Mouse (Mus musculus): ENCODE measurements around the gene Pxmp4. TPM values are rescaled to one million over a fixed set of nuclear protein-coding genes. Genes with fewer than 3 reads are reported as not detected.

Pxmp4 gene
- polyA plus RNA-seq, 1 experiment, result 9.5 TPM

- Histone ChIP-seq H3K9me3 (replicated peaks; ENCODE audit: control insufficient read depth, insufficient read depth, low read length, poor library complexity, severe bottlenecking) (no peaks in the 10 kb centered on the region), H3K4me1 (ENCODE audit: control insufficient read depth, insufficient read depth, low read length) (peaks cover 1% of the 10 kb centered on the region), H3K4me3 (ENCODE audit: low read depth, low read length) (no peak overlapping the region), H3K36me3 (ENCODE audit: control insufficient read depth, insufficient read depth, low read length, poor library complexity, severe bottlenecking) (peaks cover 20% of the 10 kb centered on the region), H3K9ac (ENCODE audit: low read depth, poor library complexity, severe bottlenecking) (no peak overlapping the region), H3K27ac (ENCODE audit: insufficient read depth, low read length) (no peak overlapping the region), H3K27me3 (ENCODE audit: control insufficient read depth, insufficient read depth, low read length, poor library complexity, severe bottlenecking) (no peaks in the 10 kb centered on the region)
- TF ChIP-seq CTCF (IDR thresholded peaks at IDR 0.05; ENCODE audit: low read depth, low read length) (peak; percentile 36), POLR2A (IDR thresholded peaks at IDR 0.05; ENCODE audit: insufficient read depth, low read length) (no peak), EP300 (IDR thresholded peaks at IDR 0.05; ENCODE audit: insufficient read depth, low read depth, low read length) (no peak)
Observed at GRCm38 (mm10) chr2:154539720-154540119, 63.8 kb downstream of the Pxmp4 start.

- no peak overlapping the region for H3K9ac ChIP-seq (ENCODE audit: low read depth, poor library complexity, severe bottlenecking)
- TF ChIP-seq EP300 (IDR thresholded peaks at IDR 0.05; ENCODE audit: insufficient read depth, low read depth, low read length) (no peak), POLR2A (IDR thresholded peaks at IDR 0.05; ENCODE audit: insufficient read depth, low read length) (no peak), CTCF (IDR thresholded peaks at IDR 0.05; ENCODE audit: low read depth, low read length) (no peak)
- H3K9me3 ChIP-seq (replicated peaks; ENCODE audit: control insufficient read depth, insufficient read depth, low read length, poor library complexity, severe bottlenecking), result no peaks in the 10 kb centered on the region
- H3K4me1 ChIP-seq (ENCODE audit: control insufficient read depth, insufficient read depth, low read length), result peaks cover under 1% of the 10 kb centered on the region
- H3K4me3 ChIP-seq (ENCODE audit: low read depth, low read length), result no peak overlapping the region
- H3K36me3 ChIP-seq (ENCODE audit: control insufficient read depth, insufficient read depth, low read length, poor library complexity, severe bottlenecking), result peaks cover 30% of the 10 kb centered on the region
- H3K27ac ChIP-seq (ENCODE audit: insufficient read depth, low read length), result no peak overlapping the region
- H3K27me3 ChIP-seq (ENCODE audit: control insufficient read depth, insufficient read depth, low read length, poor library complexity, severe bottlenecking), result no peaks in the 10 kb centered on the region
Observed at GRCm38 (mm10) chr2:154538710-154539109, 64.8 kb downstream of the Pxmp4 start.

DNA sequence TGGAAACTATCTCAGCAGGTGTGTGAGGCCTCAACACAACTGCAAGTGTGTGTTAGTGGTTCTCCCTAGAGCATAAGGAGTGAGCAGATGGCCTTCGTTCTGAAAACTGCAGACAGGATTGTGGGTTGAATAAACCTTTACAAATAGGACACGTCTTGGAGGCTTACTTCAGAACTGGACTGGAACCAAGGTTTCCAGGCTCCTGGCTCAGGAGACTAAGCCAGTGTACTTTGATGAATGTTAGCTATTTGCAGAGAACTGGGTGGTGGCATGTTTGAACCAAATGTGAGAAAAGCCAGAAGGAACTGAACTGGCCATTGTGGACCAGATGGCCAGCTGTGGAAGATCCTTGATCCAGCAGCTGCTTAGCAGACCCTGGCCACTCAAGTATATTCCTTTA lies 65.2 kb downstream of the Pxmp4 start:
- Histone ChIP-seq H3K36me3 (ENCODE audit: control insufficient read depth, insufficient read depth, low read length, poor library complexity, severe bottlenecking) (peaks cover 32% of the 10 kb centered on the region), H3K27ac (ENCODE audit: insufficient read depth, low read length) (no peak overlapping the region), H3K4me3 (ENCODE audit: low read depth, low read length) (no peak overlapping the region), H3K9ac (ENCODE audit: low read depth, poor library complexity, severe bottlenecking) (no peak overlapping the region), H3K4me1 (ENCODE audit: control insufficient read depth, insufficient read depth, low read length) (no peaks in the 10 kb centered on the region), H3K9me3 (replicated peaks; ENCODE audit: control insufficient read depth, insufficient read depth, low read length, poor library complexity, severe bottlenecking) (no peaks in the 10 kb centered on the region), H3K27me3 (ENCODE audit: control insufficient read depth, insufficient read depth, low read length, poor library complexity, severe bottlenecking) (no peaks in the 10 kb centered on the region)
- TF ChIP-seq POLR2A (IDR thresholded peaks at IDR 0.05; ENCODE audit: insufficient read depth, low read length), result no peak
- TF ChIP-seq EP300 (IDR thresholded peaks at IDR 0.05; ENCODE audit: insufficient read depth, low read depth, low read length), result no peak
- TF ChIP-seq CTCF (IDR thresholded peaks at IDR 0.05; ENCODE audit: low read depth, low read length), result no peak

Other genes with a start within 250 kb of the Pxmp4 start
- gene Cdk5rap1, start 230.7 kb downstream of the Pxmp4 start, polyA plus RNA-seq (2011; ENCODE audit: insufficient read depth, insufficient read length, low read depth, missing spikeins), result 23.8 and 27.1 TPM in 2 replicates
- 11.7 and 13.5 TPM in 2 replicates for gene Snta1, start 195.6 kb downstream of the Pxmp4 start, polyA plus RNA-seq (2011; ENCODE audit: insufficient read depth, insufficient read length, low read depth, missing spikeins)
- 79.9 and 89.5 TPM in 2 replicates for gene Cbfa2t2, start 167.2 kb downstream of the Pxmp4 start, polyA plus RNA-seq (2011; ENCODE audit: insufficient read depth, insufficient read length, low read depth, missing spikeins)
- gene 1700003F12Rik, start 56.6 kb downstream of the Pxmp4 start, polyA plus RNA-seq (2011; ENCODE audit: insufficient read depth, insufficient read length, low read depth, missing spikeins), result not detected in 2 replicates
- not detected in 2 replicates for gene Actl10, start 51.9 kb downstream of the Pxmp4 start, polyA plus RNA-seq (2011; ENCODE audit: insufficient read depth, insufficient read length, low read depth, missing spikeins)
- gene Necab3, start 44.8 kb downstream of the Pxmp4 start, polyA plus RNA-seq (2011; ENCODE audit: insufficient read depth, insufficient read length, low read depth, missing spikeins), result 4.0 and 5.1 TPM in 2 replicates
- 27.0 and 28.0 TPM in 2 replicates for gene E2f1, start 33.8 kb downstream of the Pxmp4 start, polyA plus RNA-seq (2011; ENCODE audit: insufficient read depth, insufficient read length, low read depth, missing spikeins)
- gene Zfp341, start 9.6 kb upstream of the Pxmp4 start, polyA plus RNA-seq (2011; ENCODE audit: insufficient read depth, insufficient read length, low read depth, missing spikeins), result 3.8 and 5.0 TPM in 2 replicates
- not detected in 2 replicates for gene 4930519P11Rik, start 9.7 kb upstream of the Pxmp4 start, polyA plus RNA-seq (2011; ENCODE audit: insufficient read depth, insufficient read length, low read depth, missing spikeins)
- 116 and 125 TPM in 2 replicates for gene Chmp4b, start 48.0 kb upstream of the Pxmp4 start, polyA plus RNA-seq (2011; ENCODE audit: insufficient read depth, insufficient read length, low read depth, missing spikeins)
- 1.2 and 1.4 TPM in 2 replicates for gene Gm14214, start 166.3 kb upstream of the Pxmp4 start, polyA plus RNA-seq (2011; ENCODE audit: insufficient read depth, insufficient read length, low read depth, missing spikeins)
- gene Raly, start 187.4 kb upstream of the Pxmp4 start, polyA plus RNA-seq (2011; ENCODE audit: insufficient read depth, insufficient read length, low read depth, missing spikeins), result 228 and 241 TPM in 2 replicates
- gene a, start 187.7 kb upstream of the Pxmp4 start, polyA plus RNA-seq (2011; ENCODE audit: insufficient read depth, insufficient read length, low read depth, missing spikeins), result not detected in 2 replicates

Measured in ES-Bruce4 (cell line).